Mouse (Mus musculus) kidney, adult 11 months (tissue): ENCODE data around the gene Brsk2.

Experiments used
- DNase-seq: peaks from one replicate; pipeline ENCODE4 v3.0.0; 2022

The Brsk2 gene

DNA sequence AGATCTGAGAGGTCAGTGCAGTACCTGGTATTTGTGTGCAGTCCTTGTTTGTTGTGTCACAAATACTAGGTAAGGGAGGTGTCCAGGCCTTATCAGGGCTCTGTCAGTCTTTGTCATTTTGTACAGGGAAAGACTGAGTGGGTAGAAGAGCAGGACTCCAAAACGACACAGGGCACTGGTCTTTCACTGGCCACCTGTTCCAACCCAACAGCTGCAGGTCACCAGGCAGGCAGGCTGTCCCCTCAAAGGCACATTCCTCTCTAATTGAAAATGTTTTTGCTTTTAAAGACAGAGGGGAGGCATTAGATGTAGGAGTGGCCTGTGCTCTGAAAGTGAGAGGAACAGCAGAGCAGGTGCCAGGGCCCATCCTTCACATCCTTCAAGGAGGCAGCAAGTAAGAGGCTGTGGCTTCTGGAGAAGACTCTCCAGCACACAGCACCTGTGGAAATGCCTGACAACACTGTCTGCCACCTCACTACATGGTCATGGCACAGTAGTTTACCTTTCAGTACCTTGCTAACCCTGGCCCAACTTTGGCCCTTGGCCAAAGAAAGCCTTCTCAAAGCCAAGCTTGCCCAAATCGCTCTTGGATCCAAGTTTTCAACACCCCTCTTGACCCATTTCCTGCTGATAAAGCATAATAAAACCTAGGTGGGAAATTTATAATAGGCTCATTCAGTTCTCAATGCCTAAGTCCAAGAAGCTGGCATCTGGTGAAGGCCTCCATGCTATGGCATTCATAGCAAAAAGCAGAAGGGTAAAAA lies 85.7 kb downstream of the Brsk2 start:
- DNase-seq, result no peak

DNA sequence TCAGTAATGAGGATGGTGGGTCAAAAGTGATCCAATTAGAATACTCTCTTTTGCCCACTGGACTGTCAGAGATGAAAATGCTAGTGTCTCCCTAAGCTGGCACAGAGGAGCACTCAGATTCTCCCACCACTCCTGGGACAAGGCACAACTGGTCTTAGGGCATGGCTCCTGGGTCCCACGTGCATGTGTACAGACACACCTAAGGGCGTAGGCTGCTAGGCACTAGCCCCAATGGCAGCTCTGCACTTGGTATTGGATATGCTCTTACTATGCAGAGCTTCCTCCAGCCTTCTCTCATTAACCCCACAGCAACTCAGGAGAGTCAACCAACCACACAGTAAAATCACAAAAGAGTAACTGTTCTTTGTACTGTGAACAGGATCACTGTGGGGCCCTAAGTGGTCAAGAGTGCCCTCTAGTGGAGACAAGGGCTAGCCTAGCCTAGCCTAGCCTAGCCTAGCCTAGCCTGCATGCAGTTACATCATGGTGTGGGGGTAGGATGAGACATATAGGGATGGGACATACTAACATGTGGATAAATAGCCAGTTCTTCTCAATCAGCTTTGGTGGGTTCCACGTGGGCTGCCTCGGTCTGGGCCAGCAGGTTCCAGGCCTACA lies 88.1 kb downstream of the Brsk2 start:
- DNase-seq, result peak; percentile 49

DNA sequence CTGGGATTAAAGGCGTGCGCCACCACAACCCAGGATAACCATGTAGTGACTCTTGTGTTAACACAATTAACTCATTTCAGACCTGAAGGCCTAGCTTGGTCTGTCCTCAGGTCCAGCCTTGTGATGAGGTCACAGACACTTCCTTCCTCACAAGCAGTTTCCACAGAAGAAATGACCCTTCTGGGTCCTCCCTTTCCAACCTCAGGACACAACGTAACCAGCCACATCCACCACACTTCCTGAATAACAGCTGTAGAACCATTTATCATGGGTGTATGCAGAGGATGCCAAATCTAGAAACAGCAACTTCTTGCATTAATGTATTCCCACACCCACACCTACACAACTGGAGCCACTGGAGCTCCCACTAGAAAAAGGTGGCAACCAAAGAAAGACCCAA lies 91.2 kb downstream of the Brsk2 start:
- DNase-seq, result no peak

DNA sequence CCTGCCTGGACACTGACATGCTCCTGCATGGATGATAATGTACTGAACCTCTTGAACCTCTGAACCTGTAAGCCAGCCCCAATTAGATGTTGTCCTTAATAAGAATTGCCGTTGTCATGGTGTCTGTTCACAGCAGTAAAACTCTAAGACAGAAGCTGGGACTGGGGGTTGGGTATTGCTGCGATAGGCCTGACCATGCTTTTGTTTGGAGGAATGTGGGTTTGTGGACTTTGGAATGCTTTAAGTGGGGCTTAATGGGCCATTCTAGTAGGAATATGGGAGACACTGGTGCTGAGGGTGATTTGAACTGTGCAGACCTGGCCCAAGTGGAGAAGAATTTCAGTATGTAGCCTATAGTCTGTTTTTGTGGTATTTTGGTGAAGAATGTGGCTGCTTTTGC lies 95.8 kb downstream of the Brsk2 start:
- no peak for DNase-seq

DNA sequence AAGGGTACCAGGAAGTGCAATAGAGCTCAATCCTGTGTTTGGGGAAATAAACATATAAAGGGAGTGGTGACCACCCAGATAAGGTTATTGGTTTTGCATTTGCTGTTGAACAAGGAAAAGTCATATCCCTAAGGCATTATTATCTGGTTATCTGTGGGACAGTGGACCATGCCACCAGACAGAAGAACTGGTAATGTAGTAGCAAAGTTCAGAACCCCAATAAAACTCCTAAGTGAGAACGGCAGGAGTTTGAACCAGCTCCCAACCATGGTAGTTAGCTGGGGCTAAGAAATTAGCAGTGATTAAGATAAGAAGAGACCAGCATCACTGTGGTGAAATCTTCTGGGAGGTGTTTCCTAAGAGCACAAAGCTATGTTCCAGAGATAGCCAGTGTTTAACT lies 96.4 kb downstream of the Brsk2 start:
- no peak for DNase-seq

DNA sequence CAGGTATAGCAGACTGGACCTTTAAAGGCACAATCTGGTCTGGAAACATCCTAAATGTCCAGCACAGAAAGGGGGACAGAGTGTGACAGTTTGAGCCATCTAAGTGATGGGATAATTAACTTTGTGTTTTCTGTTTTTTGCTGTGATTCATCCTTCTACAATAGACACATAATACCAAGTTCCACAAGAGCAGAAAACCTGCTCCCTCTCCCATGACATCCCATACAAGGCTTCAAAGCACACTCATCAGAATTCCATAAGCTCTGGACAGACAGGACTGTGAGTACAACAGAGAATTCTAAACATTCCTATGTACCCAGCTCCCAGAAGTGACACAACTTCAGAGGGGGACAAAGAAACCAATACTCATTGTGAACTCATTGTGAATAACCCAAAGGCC lies 101.0 kb downstream of the Brsk2 start:
- DNase-seq, result no peak
